Comparison of ENCODE assay signal across 12 mouse cellular contexts in genomic region chr1:168969402-168969801, GRCm38 (mm10).
A peak's percentile ranks its signal among the peaks of the same experiment; 100 is the strongest.
DNase-seq lines count a peak whose midpoint lies in the region; ATAC-seq and TF ChIP-seq lines count a peak whose summit lies in the region.
"Had no signal": no experiment of that assay in that cellular context is flagged by ENCODE, and none has a peak within 500 bp of the region (broad histone marks: within the 10 kb centered on the region; RNA-seq: fewer than 3 reads in every experiment).

No protein-coding gene starts in this region.

- H3K4me1 ChIP-seq in intestine, embryonic 14.5 days (replicated peaks; ENCODE audit: control insufficient read depth, insufficient read depth, low read length) = peaks cover 6% of the 10 kb centered on the region
- no peaks in the 10 kb centered on the region for H3K4me1 ChIP-seq in intestine, embryonic 16.5 days (ENCODE audit: control insufficient read depth, insufficient read depth, low read length)
- H3K4me1 ChIP-seq in forebrain, postnatal 0 days (ENCODE audit: insufficient read depth) = peaks cover 4% of the 10 kb centered on the region; the same call in 1 of the 2 replicates
- H3K4me1 ChIP-seq: heart, embryonic 10.5 days; liver, embryonic 15.5 days had no signal

- 24% methylated on average over 5 of the region's 5 CpGs for WGBS in intestine, embryonic 14.5 days
- WGBS in intestine, embryonic 16.5 days = 31% methylated on average over 5 of the region's 5 CpGs
- WGBS in forebrain, postnatal 0 days = 66% methylated on average over 5 of the region's 5 CpGs

- H3K9ac ChIP-seq in intestine, embryonic 14.5 days (ENCODE audit: low read length) = no peak overlapping the region
- H3K9ac ChIP-seq in intestine, embryonic 16.5 days (ENCODE audit: low read depth, low read length) = no peak overlapping the region
- H3K9ac ChIP-seq in forebrain, postnatal 0 days = no peak overlapping the region
- H3K9ac ChIP-seq: liver, embryonic 15.5 days had no signal

- no peaks in the 10 kb centered on the region for H3K36me3 ChIP-seq in intestine, embryonic 14.5 days (ENCODE audit: control insufficient read depth, insufficient read depth, low read length)
- H3K36me3 ChIP-seq in intestine, embryonic 16.5 days (ENCODE audit: control insufficient read depth, insufficient read depth, low read length) = no peaks in the 10 kb centered on the region
- H3K36me3 ChIP-seq in forebrain, postnatal 0 days (ENCODE audit: insufficient read depth) = no peaks in the 10 kb centered on the region
- H3K36me3 ChIP-seq: heart, embryonic 10.5 days; liver, embryonic 15.5 days had no signal

- no peak overlapping the region for H3K4me3 ChIP-seq in intestine, embryonic 14.5 days (ENCODE audit: low read depth, low read length)
- no peak overlapping the region for H3K4me3 ChIP-seq in intestine, embryonic 16.5 days (ENCODE audit: low read length)
- no peak overlapping the region for H3K4me3 ChIP-seq in forebrain, postnatal 0 days (ENCODE audit: low read depth, low read length)
- H3K4me3 ChIP-seq: heart, embryonic 10.5 days; liver, embryonic 15.5 days had no signal

- H3K9me3 ChIP-seq in intestine, embryonic 14.5 days (ENCODE audit: control insufficient read depth, low read length) = no peaks in the 10 kb centered on the region
- no peaks in the 10 kb centered on the region for H3K9me3 ChIP-seq in intestine, embryonic 16.5 days (ENCODE audit: control insufficient read depth, low read length)
- H3K9me3 ChIP-seq in forebrain, postnatal 0 days (ENCODE audit: low read length) = 0 out of 2 replicates have a peak, but pooled peaks cover 4% of the 10 kb centered on the region
- H3K9me3 ChIP-seq: heart, embryonic 10.5 days; liver, embryonic 15.5 days had no signal

- H3K4me2 ChIP-seq in intestine, embryonic 14.5 days (ENCODE audit: low read length) = peak overlapping the region; percentile 23; the same call in 1 of the 2 replicates
- no peak overlapping the region for H3K4me2 ChIP-seq in intestine, embryonic 16.5 days (ENCODE audit: low read depth, low read length)
- no peak overlapping the region for H3K4me2 ChIP-seq in forebrain, postnatal 0 days (ENCODE audit: low read depth)
- H3K4me2 ChIP-seq: liver, embryonic 15.5 days had no signal

- no peak for ATAC-seq in intestine, embryonic 14.5 days (replicated peaks; ENCODE audit: low FRiP score, low TSS enrichment, low read depth)
- no peak for ATAC-seq in intestine, embryonic 16.5 days
- no peak for ATAC-seq in forebrain, postnatal 0 days

- no peaks in the 10 kb centered on the region for H3K27me3 ChIP-seq in intestine, embryonic 14.5 days (replicated peaks; ENCODE audit: control insufficient read depth, insufficient read depth, low read length)
- no peaks in the 10 kb centered on the region for H3K27me3 ChIP-seq in intestine, embryonic 16.5 days (replicated peaks; ENCODE audit: control insufficient read depth, insufficient read depth, low read length)
- no peaks in the 10 kb centered on the region for H3K27me3 ChIP-seq in forebrain, postnatal 0 days (ENCODE audit: insufficient read depth, low read length)
- H3K27me3 ChIP-seq: CH12.LX; liver, embryonic 15.5 days had no signal

- peak overlapping the region; percentile 59; the same call in 1 of the 2 replicates for H3K27ac ChIP-seq in intestine, embryonic 14.5 days (ENCODE audit: low read depth)
- H3K27ac ChIP-seq in intestine, embryonic 16.5 days (ENCODE audit: low read length) = no peak overlapping the region
- no peak overlapping the region for H3K27ac ChIP-seq in forebrain, postnatal 0 days (ENCODE audit: low read depth, low read length)
- H3K27ac ChIP-seq: heart, embryonic 10.5 days; liver, embryonic 15.5 days had no signal

- DNase-seq in intestine, embryonic 14.5 days (ENCODE audit: low spot score) = no peak
- DNase-seq in right cerebral cortex, postnatal 14 days = peak; percentile 6
- DNase-seq in right cerebral cortex, postnatal 25 days = no peak
- peak; percentile 28 for DNase-seq in kidney, postnatal 10 days
- DNase-seq in forebrain, postnatal 0 days = no peak
- DNase-seq in testis, postnatal 10 days (ENCODE audit: low spot score) = no peak
- DNase-seq: cerebellum, adult 9-10 months; thymus, postnatal 36 days had no signal

- TF ChIP-seq CTCF in forebrain, postnatal 0 days (IDR thresholded peaks at IDR 0.05; ENCODE audit: low read depth) = no peak

Comparison
In these comparisons a context has a peak if more than half of its experiments do, and no peak if none do; other contexts are left out.
1. DNase-seq: peak in right cerebral cortex, postnatal 14 days (single experiment) and kidney, postnatal 10 days (single experiment); none in intestine, embryonic 14.5 days (single experiment), right cerebral cortex, postnatal 25 days (single experiment), forebrain, postnatal 0 days (single experiment) and testis, postnatal 10 days (single experiment).